Mouse (Mus musculus) embryo, embryonic 10 days (tissue): Measurements from ENCODE around the gene Cs.
A peak's percentile ranks its signal among the peaks of the same experiment; 100 is the strongest.

ENCODE experiments used
- DNase-seq: peaks from one replicate; pipeline ENCODE4 v3.0.0-alpha.2; 2015; ENCODE audit warnings: low spot score

The Cs gene

GRCm38 (mm10) chr10:128335582-128335981, 2.0 kb upstream of the Cs start:
- DNase-seq, result peak; percentile 83

- DNase-seq, result no peak
These were observed 1.3 kb upstream of the Cs start for GRCm38 (mm10) chr10:128336195-128336594.

- DNase-seq, result no peak
These were observed 937 bp upstream of the Cs start for GRCm38 (mm10) chr10:128336597-128336996.

- DNase-seq, result no peak
These were observed 881 bp downstream of the Cs start for GRCm38 (mm10) chr10:128338415-128338814.

GRCm38 (mm10) chr10:128338948-128339347, 1.4 kb downstream of the Cs start:
- DNase-seq, result no peak

GRCm38 (mm10) chr10:128340257-128340656, 2.7 kb downstream of the Cs start:
- no peak for DNase-seq

- DNase-seq, result no peak
These were observed 5.9 kb downstream of the Cs start for GRCm38 (mm10) chr10:128343436-128343835.

GRCm38 (mm10) chr10:128344568-128345275, 7.2 kb downstream of the Cs start:
- peak; percentile 40 for DNase-seq

GRCm38 (mm10) chr10:128347541-128347940, 10.0 kb downstream of the Cs start:
- no peak for DNase-seq

- peak; percentile 70 for DNase-seq
These were observed 21.3 kb downstream of the Cs start for GRCm38 (mm10) chr10:128358796-128359195.

GRCm38 (mm10) chr10:128359226-128359625, 21.7 kb downstream of the Cs start:
- no peak for DNase-seq

- DNase-seq, result no peak
These were observed 24.3 kb downstream of the Cs start for GRCm38 (mm10) chr10:128361836-128362235.

- DNase-seq, result peak; percentile 75
These were observed 25.0 kb downstream of the Cs start for GRCm38 (mm10) chr10:128362568-128362967.

GRCm38 (mm10) chr10:128367899-128368401, 30.4 kb downstream of the Cs start:
- DNase-seq, result no peak

GRCm38 (mm10) chr10:128368402-128369217, 31.1 kb downstream of the Cs start, which contains the start of gene Coq10a:
Coq10a (minus strand) TSS chr10:128368997.
- DNase-seq, result peak; percentile 95

GRCm38 (mm10) chr10:128369218-128369543, 31.6 kb downstream of the Cs start:
- DNase-seq, result no peak

GRCm38 (mm10) chr10:128369599-128369998, 32.1 kb downstream of the Cs start:
- no peak for DNase-seq

- no peak for DNase-seq
These were observed 32.5 kb downstream of the Cs start for GRCm38 (mm10) chr10:128370021-128370420.

GRCm38 (mm10) chr10:128370601-128371000, 33.1 kb downstream of the Cs start:
- DNase-seq, result no peak

- no peak for DNase-seq
These were observed 34.6 kb downstream of the Cs start for GRCm38 (mm10) chr10:128372142-128372541.

- DNase-seq, result no peak
These were observed 35.6 kb downstream of the Cs start for GRCm38 (mm10) chr10:128372989-128373748.

- no peak for DNase-seq
These were observed 36.9 kb downstream of the Cs start for GRCm38 (mm10) chr10:128374393-128374792.

- no peak for DNase-seq
These were observed 38.5 kb downstream of the Cs start for GRCm38 (mm10) chr10:128376099-128376454.
